In the genomic region with DNA sequence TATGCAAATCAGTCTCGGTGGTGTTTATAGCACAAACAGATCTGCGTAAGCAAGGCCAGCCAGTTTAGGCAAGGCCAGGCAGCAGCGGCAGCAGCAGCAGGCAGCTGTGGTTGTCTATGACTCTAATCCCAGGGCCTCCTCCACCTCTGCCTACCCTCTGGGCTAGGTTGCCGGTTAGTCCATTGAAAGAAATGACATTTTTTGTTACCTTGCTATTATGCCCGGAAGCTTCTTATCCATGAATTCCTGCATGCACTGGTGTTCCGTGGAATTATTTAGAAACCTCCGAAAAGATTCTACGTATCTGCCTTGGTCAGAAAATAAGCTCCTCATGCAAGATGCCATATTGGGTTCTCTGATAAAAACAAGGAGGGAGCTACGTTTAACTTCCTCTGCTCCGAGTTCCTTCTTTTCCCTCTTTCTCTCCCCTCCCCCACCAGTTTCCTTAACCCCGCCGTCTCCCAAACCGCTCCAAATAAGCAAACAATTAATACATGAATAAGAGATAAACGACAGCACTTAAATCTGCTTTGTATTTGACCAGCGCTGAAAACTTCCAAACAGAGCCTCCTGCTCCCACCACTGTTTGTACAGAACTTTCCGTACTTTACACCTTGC, we compare ENCODE assay signal across 8 mouse cellular contexts. TPM values are rescaled to one million over a fixed set of nuclear protein-coding genes. Genes with fewer than 3 reads are reported as not detected.
DNase-seq lines count a peak whose midpoint lies in the region; ATAC-seq and TF ChIP-seq lines count a peak whose summit lies in the region.

No protein-coding gene starts in this region.

- ATAC-seq in common myeloid progenitor, adult 5-6 weeks (replicated peaks; ENCODE audit: low read depth, poor library complexity, severe bottlenecking), result peak; percentile 86
- peak; percentile 95 for ATAC-seq in hindbrain, postnatal 0 days

- H3K9me3 ChIP-seq in hindbrain, postnatal 0 days (ENCODE audit: low read length), result no peaks in the 10 kb centered on the region

- no peaks in the 10 kb centered on the region for H3K27me3 ChIP-seq in hindbrain, postnatal 0 days (ENCODE audit: insufficient read depth, low read length)

- intact Hi-C loops in gastrocnemius, postnatal 14 days (cut with DNase I; ENCODE audit: low total_unique reads), result no loop called here

- 4% methylated on average over 16 of the region's 16 CpGs for WGBS in hindbrain, postnatal 0 days

- H3K4me2 ChIP-seq in hindbrain, postnatal 0 days (ENCODE audit: low read depth, low read length), result peak overlapping the region; percentile 68

- peak overlapping the region; percentile 69 for H3K9ac ChIP-seq in hindbrain, postnatal 0 days (replicated peaks; ENCODE audit: low read length)

- H3K4me3 ChIP-seq in hindbrain, postnatal 0 days (ENCODE audit: low read length), result peak overlapping the region; percentile 47

- H3K36me3 ChIP-seq in hindbrain, postnatal 0 days (ENCODE audit: insufficient read depth, low read length), result no peaks in the 10 kb centered on the region

- H3K27ac ChIP-seq in hindbrain, postnatal 0 days, result peak overlapping the region; percentile 83

- no peaks in the 10 kb centered on the region for H3K4me1 ChIP-seq in hindbrain, postnatal 0 days (ENCODE audit: insufficient read depth, low read length)

- TF ChIP-seq CTCF in hindbrain, postnatal 0 days (IDR thresholded peaks at IDR 0.05; ENCODE audit: low read depth), result no peak

- DNase-seq in ZHBTc4 (ENCODE audit: low read depth, low spot score), result peak; percentile 17
- DNase-seq in gastrocnemius, postnatal 14 days, result peak; percentile 57
- peak; percentile 79 for DNase-seq in hindbrain, postnatal 0 days (ENCODE audit: low spot score)
- peak; percentile 34 to 64 for DNase-seq in left cerebral cortex, adult 18-20 months (ENCODE audit: low spot score in 2 of 2)
- DNase-seq in lung, postnatal 36 days, result peak; percentile 58
- DNase-seq in right cerebral cortex, adult 18-20 months, result peak; percentile 52
- no peak for DNase-seq in thymus, postnatal 14 days

RNA-seq across cellular contexts. Expression of gene Hnmt, which starts 0.6 kb away (rescaled TPM):
- total RNA-seq in common myeloid progenitor, adult 5-6 weeks (2017), result 13.0 and 35.1 TPM in 2 replicates
- 1 to 10 TPM; 2.8 to 3.3 TPM for total RNA-seq in gastrocnemius, postnatal 14 days (2021)
- 13.5 and 14.2 TPM in 2 replicates for total RNA-seq in hindbrain, postnatal 0 days (2014; rRNA removed)
- 28.4 and 31.1 TPM in 2 replicates for polyA plus RNA-seq in hindbrain, postnatal 0 days (2015; fragmentation: Nextera tagmentation; extraction: Ambion mirVana)
- total RNA-seq in left cerebral cortex, adult 18-20 months (2021), result 10 to 100 TPM; 23.1 to 23.5 TPM

RNA-seq across cellular contexts. Expression of gene Tbpl2, which starts 47.8 kb away (rescaled TPM):
- not detected in 2 replicates for total RNA-seq in common myeloid progenitor, adult 5-6 weeks (2017)
- not detected for total RNA-seq in gastrocnemius, postnatal 14 days (2021)
- not detected in 2 replicates for total RNA-seq in hindbrain, postnatal 0 days (2014; rRNA removed)
- not detected in 2 replicates for polyA plus RNA-seq in hindbrain, postnatal 0 days (2015; fragmentation: Nextera tagmentation; extraction: Ambion mirVana)
- total RNA-seq in left cerebral cortex, adult 18-20 months (2021), result not detected
